Mouse (Mus musculus) embryonic facial prominence, embryonic 12.5 days (tissue): ENCODE results near the gene Szt2. TPM values are rescaled to one million over a fixed set of nuclear protein-coding genes. Genes with fewer than 3 reads are reported as not detected.

Experiments used
- ATAC-seq: fragments of 200-750 bp; cut with Nextera tagmentation; 2 replicates; pipeline ENCODE4 v1.8.0; 2017; ENCODE audit not compliant: insufficient number of reproducible peaks, insufficient read depth, low FRiP score, low TSS enrichment
- H3K27ac ChIP-seq: fragments of 300-500 bp; sonication (generic); 2 replicates; pipeline ENCODE4 v1.5.1; 2016; ENCODE audit warnings: mild to moderate bottlenecking
- H3K27me3 ChIP-seq: fragments of 300-500 bp; sonication (generic); 2 replicates; pipeline ENCODE4 v1.6.1; 2016; ENCODE audit warnings: mild to moderate bottlenecking, moderate library complexity
- H3K36me3 ChIP-seq: fragments of 300-500 bp; sonication (generic); 2 replicates; pipeline ENCODE4 v1.6.1; 2016; ENCODE audit warnings: mild to moderate bottlenecking
- H3K4me1 ChIP-seq: fragments of 300-500 bp; sonication (generic); 2 replicates; pipeline ENCODE4 v1.6.1; 2016
- H3K4me2 ChIP-seq: fragments of 300-500 bp; sonication (generic); replicated peaks from 2 replicates; pipeline ENCODE4 v1.6.1; 2016; ENCODE audit warnings: mild to moderate bottlenecking, moderate library complexity
- H3K4me3 ChIP-seq: fragments of 300-500 bp; sonication (generic); 2 replicates; pipeline ENCODE4 v1.5.1; 2016; ENCODE audit warnings: mild to moderate bottlenecking
- H3K9ac ChIP-seq: fragments of 300-500 bp; sonication (generic); 2 replicates; pipeline ENCODE4 v1.6.1; 2016; ENCODE audit warnings: mild to moderate bottlenecking, moderate library complexity
- H3K9me3 ChIP-seq: fragments of 300-500 bp; sonication (generic); 2 replicates; pipeline ENCODE4 v1.6.1; 2016; ENCODE audit warnings: mild to moderate bottlenecking, moderate library complexity
- WGBS: fragments of 180-500 bp; shearing (Covaris S2); methylation state at CpG from one replicate; pipeline ENCODE4 v1.1.7; 2016; 5-methylcytosine and 5-hydroxymethylcytosine counted together
- polyA plus RNA-seq: library from polyadenylated mRNA; unstranded; fragments of >200 nt; fragmentation: Nextera tagmentation; extraction: Ambion mirVana; gene quantifications from 2 replicates; pipeline ENCODE4 v1.2.1, GENCODE M21; 2016

Gene Szt2
- polyA plus RNA-seq, 1 experiment from 2014 or later = 11.3 TPM

GRCm38 (mm10) chr4:118316662-118317061 is 92.4 kb downstream of the Szt2 start:
- Histone ChIP-seq H3K4me2 (no peak overlapping the region), H3K4me3 (no peak overlapping the region), H3K9me3 (0 out of 2 replicates have a peak, but pooled peaks cover 2% of the 10 kb centered on the region), H3K27ac (no peak overlapping the region), H3K9ac (no peak overlapping the region), H3K27me3 (no peaks in the 10 kb centered on the region), H3K4me1 (peaks cover 10% of the 10 kb centered on the region), H3K36me3 (no peaks in the 10 kb centered on the region)
- no peak for ATAC-seq
- WGBS = 87% methylated on average over 4 of the region's 4 CpGs

GRCm38 (mm10) chr4:118315286-118315685 is 93.8 kb downstream of the Szt2 start:
- Histone ChIP-seq H3K36me3 (no peaks in the 10 kb centered on the region), H3K27ac (0 out of 2 replicates have a peak overlapping the region, but pooled peaks have one; percentile 24), H3K4me1 (peaks cover 10% of the 10 kb centered on the region), H3K4me3 (no peak overlapping the region), H3K9me3 (0 out of 2 replicates have a peak, but pooled peaks cover 2% of the 10 kb centered on the region), H3K9ac (no peak overlapping the region), H3K27me3 (no peaks in the 10 kb centered on the region), H3K4me2 (no peak overlapping the region)
- 31% methylated on average over 8 of the region's 8 CpGs for WGBS
- ATAC-seq = peak; percentile 73; the same call in 1 of the 2 replicates

Other genes starting within 250 kb of the Szt2 start
- 56.5 and 58.3 TPM in 2 replicates for gene Kdm4a, start 229.2 kb downstream of the Szt2 start, polyA plus RNA-seq
- gene Ptprf, start 117.9 kb downstream of the Szt2 start, polyA plus RNA-seq = 90.7 and 98.6 TPM in 2 replicates
- gene Med8, start 64 bp upstream of the Szt2 start, polyA plus RNA-seq = 125 TPM in 2 replicates
- 48.4 and 50.3 TPM in 2 replicates for gene Elovl1, start 18.8 kb upstream of the Szt2 start, polyA plus RNA-seq
- gene Cdc20, start 28.1 kb upstream of the Szt2 start, polyA plus RNA-seq = 250 and 253 TPM in 2 replicates
- gene Mpl, start 48.2 kb upstream of the Szt2 start, polyA plus RNA-seq = 0.61 and 0.64 TPM in 2 replicates
- 23.3 and 25.5 TPM in 2 replicates for gene Tie1, start 80.8 kb upstream of the Szt2 start, polyA plus RNA-seq
- 1.8 TPM in 2 replicates for gene 2610528J11Rik, start 117.7 kb upstream of the Szt2 start, polyA plus RNA-seq
- 0.80 and 0.87 TPM in 2 replicates for gene Tmem125, start 134.8 kb upstream of the Szt2 start, polyA plus RNA-seq
- 0.41 and 0.46 TPM in 2 replicates for gene Cfap57, start 211.5 kb upstream of the Szt2 start, polyA plus RNA-seq
- gene Ebna1bp2, start 211.5 kb upstream of the Szt2 start, polyA plus RNA-seq = 154 and 165 TPM in 2 replicates
- gene Olfr62, start 249.7 kb upstream of the Szt2 start, polyA plus RNA-seq = not detected in 2 replicates